13 mouse cellular contexts compared by ENCODE assay signal in the genomic region with DNA sequence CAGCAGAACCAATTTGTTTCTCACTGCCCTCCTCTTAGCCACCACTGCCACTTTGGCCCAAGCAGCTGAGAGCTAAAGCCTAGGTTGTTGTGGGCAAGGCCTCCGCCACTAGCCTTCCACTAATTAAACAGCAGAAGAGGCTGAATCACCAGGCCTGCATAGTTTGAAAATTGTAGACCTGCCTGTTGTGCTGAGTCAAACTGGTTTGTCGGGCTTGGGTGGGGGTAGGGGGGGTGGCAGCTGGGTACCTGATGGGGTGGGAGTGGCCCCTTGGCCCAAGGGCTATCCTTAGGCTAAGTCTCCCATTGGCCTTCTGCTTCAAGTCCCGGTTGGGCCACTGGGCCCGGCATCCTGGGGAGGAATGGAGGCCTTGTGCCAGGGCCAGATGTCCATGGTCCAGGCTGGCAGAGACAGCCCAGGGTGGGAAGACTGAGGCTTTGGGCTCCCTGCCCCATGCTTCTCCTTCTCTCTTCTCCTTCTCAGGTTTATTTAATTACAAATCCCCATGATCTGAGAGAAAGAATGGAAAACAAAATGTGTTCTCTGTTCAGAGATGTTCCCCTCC. TPM values are rescaled to one million over a fixed set of nuclear protein-coding genes. Genes with fewer than 3 reads are reported as not detected.
DNase-seq lines count a peak whose midpoint lies in the region; ATAC-seq lines count a peak whose summit lies in the region.
"Had no signal": no experiment of that assay in that cellular context is flagged by ENCODE, and none has a peak within 500 bp of the region (broad histone marks: within the 10 kb centered on the region; RNA-seq: fewer than 3 reads in every experiment).

No protein-coding gene starts in this region.

- H3K27ac ChIP-seq in heart, embryonic 13.5 days (replicated peaks), result no peak overlapping the region
- peak overlapping the region; percentile 92 for H3K27ac ChIP-seq in embryonic facial prominence, embryonic 10.5 days (replicated peaks)
- H3K27ac ChIP-seq in intestine, embryonic 16.5 days (ENCODE audit: low read length), result no peak overlapping the region
- H3K27ac ChIP-seq in midbrain, embryonic 14.5 days (replicated peaks; ENCODE audit: low read depth, low read length), result no peak overlapping the region
- H3K27ac ChIP-seq: macrophage had no signal

- H3K4me2 ChIP-seq in heart, embryonic 13.5 days, result peak overlapping the region; percentile 84
- peak overlapping the region; percentile 71; the same call in 1 of the 2 replicates for H3K4me2 ChIP-seq in intestine, embryonic 16.5 days (ENCODE audit: low read depth, low read length)
- H3K4me2 ChIP-seq in midbrain, embryonic 14.5 days (ENCODE audit: low read length), result peak overlapping the region; percentile 65

- 0 out of 2 replicates have a peak, but pooled peaks cover 4% of the 10 kb centered on the region for H3K36me3 ChIP-seq in heart, embryonic 13.5 days
- peaks cover 39% of the 10 kb centered on the region for H3K36me3 ChIP-seq in embryonic facial prominence, embryonic 10.5 days (replicated peaks)
- no peaks in the 10 kb centered on the region for H3K36me3 ChIP-seq in intestine, embryonic 16.5 days (ENCODE audit: control insufficient read depth, insufficient read depth, low read length)
- no peaks in the 10 kb centered on the region for H3K36me3 ChIP-seq in midbrain, embryonic 14.5 days (ENCODE audit: control insufficient read depth, insufficient read depth, low read length)

- DNase-seq in heart, postnatal 4 days, result no peak
- DNase-seq in embryonic facial prominence, embryonic 10.5 days (ENCODE audit: low spot score), result no peak
- no peak for DNase-seq in midbrain, embryonic 14.5 days
- DNase-seq in retina, postnatal 1 day, result no peak
- DNase-seq in testis, postnatal 10 days (ENCODE audit: low spot score), result no peak
- no peak for DNase-seq in right cerebral cortex, postnatal 10 days (ENCODE audit: low spot score in 2 of 2)
- DNase-seq: adrenal gland, postnatal 25 days; kidney, adult 18-20 months had no signal

- ATAC-seq in heart, embryonic 13.5 days (ENCODE audit: extremely low read depth, insufficient number of reproducible peaks, low FRiP score, low TSS enrichment), result no peak
- no peak for ATAC-seq in intestine, embryonic 16.5 days
- ATAC-seq in midbrain, embryonic 14.5 days (ENCODE audit: low FRiP score, low TSS enrichment), result no peak

- peak overlapping the region; percentile 96 for H3K9ac ChIP-seq in heart, embryonic 13.5 days
- peak overlapping the region; percentile 15; the same call in 1 of the 2 replicates for H3K9ac ChIP-seq in intestine, embryonic 16.5 days (ENCODE audit: low read depth, low read length)
- H3K9ac ChIP-seq in midbrain, embryonic 14.5 days (replicated peaks; ENCODE audit: low read length), result no peak overlapping the region

- H3K4me3 ChIP-seq in heart, embryonic 13.5 days, result peak overlapping the region; percentile 92
- peak overlapping the region; percentile 84 for H3K4me3 ChIP-seq in embryonic facial prominence, embryonic 10.5 days
- H3K4me3 ChIP-seq in intestine, embryonic 16.5 days (ENCODE audit: low read length), result no peak overlapping the region; the same call in 1 of the 2 replicates
- H3K4me3 ChIP-seq in midbrain, embryonic 14.5 days (replicated peaks; ENCODE audit: low read depth, low read length), result no peak overlapping the region

- H3K4me1 ChIP-seq in heart, embryonic 13.5 days, result peaks cover 74% of the 10 kb centered on the region
- H3K4me1 ChIP-seq in embryonic facial prominence, embryonic 10.5 days, result peaks cover 83% of the 10 kb centered on the region
- peaks cover 48% of the 10 kb centered on the region for H3K4me1 ChIP-seq in intestine, embryonic 16.5 days (ENCODE audit: control insufficient read depth, insufficient read depth, low read length)
- peaks cover 46% of the 10 kb centered on the region for H3K4me1 ChIP-seq in midbrain, embryonic 14.5 days (ENCODE audit: control insufficient read depth, insufficient read depth, low read length)

- H3K27me3 ChIP-seq in heart, embryonic 13.5 days (replicated peaks), result 0 out of 2 replicates have a peak, but pooled peaks cover 2% of the 10 kb centered on the region
- peaks cover 9% of the 10 kb centered on the region for H3K27me3 ChIP-seq in embryonic facial prominence, embryonic 10.5 days (replicated peaks; ENCODE audit: low read depth, poor library complexity, severe bottlenecking)
- no peaks in the 10 kb centered on the region for H3K27me3 ChIP-seq in intestine, embryonic 16.5 days (replicated peaks; ENCODE audit: control insufficient read depth, insufficient read depth, low read length)
- H3K27me3 ChIP-seq in midbrain, embryonic 14.5 days (ENCODE audit: control insufficient read depth, insufficient read depth, low read length), result no peaks in the 10 kb centered on the region
- H3K27me3 ChIP-seq: CH12.LX had no signal

- WGBS in heart, embryonic 13.5 days, result 75% methylated on average over 4 of the region's 4 CpGs
- WGBS in embryonic facial prominence, embryonic 10.5 days, result 72% methylated on average over 4 of the region's 4 CpGs
- WGBS in intestine, embryonic 16.5 days, result 66% methylated on average over 4 of the region's 4 CpGs
- 70% methylated on average over 4 of the region's 4 CpGs for WGBS in midbrain, embryonic 14.5 days

- no peaks in the 10 kb centered on the region for H3K9me3 ChIP-seq in heart, embryonic 13.5 days
- no peaks in the 10 kb centered on the region for H3K9me3 ChIP-seq in embryonic facial prominence, embryonic 10.5 days
- no peaks in the 10 kb centered on the region for H3K9me3 ChIP-seq in intestine, embryonic 16.5 days (ENCODE audit: control insufficient read depth, low read length)
- H3K9me3 ChIP-seq in midbrain, embryonic 14.5 days (ENCODE audit: control insufficient read depth, low read length), result no peaks in the 10 kb centered on the region

RNA-seq across cellular contexts. Expression of a gene that starts 3.5 kb away (rescaled TPM):
- 15.5 and 16.9 TPM in 2 replicates for polyA plus RNA-seq in heart, embryonic 13.5 days (2015; fragmentation: Nextera tagmentation; extraction: Ambion mirVana)
- 10 to 100 TPM; 14.3 to 14.8 TPM for total RNA-seq in heart, postnatal 4 days (2021)
- polyA plus RNA-seq in embryonic facial prominence, embryonic 10.5 days (2016; fragmentation: Nextera tagmentation; extraction: Ambion mirVana), result 32.0 and 38.6 TPM in 2 replicates
- 9.1 and 9.3 TPM in 2 replicates for polyA plus RNA-seq in intestine, embryonic 16.5 days (2015; fragmentation: Nextera tagmentation; extraction: Ambion mirVana)
- 12.3 and 14.0 TPM in 2 replicates for polyA plus RNA-seq in midbrain, embryonic 14.5 days (2014; fragmentation: Nextera tagmentation; extraction: Ambion mirVana)
- total RNA-seq: CH12.LX had no signal

RNA-seq across cellular contexts. Expression of a gene that starts 54.3 kb away (rescaled TPM):
- not detected in 2 replicates for polyA plus RNA-seq in heart, embryonic 13.5 days (2015; fragmentation: Nextera tagmentation; extraction: Ambion mirVana)
- not detected for total RNA-seq in heart, postnatal 4 days (2021)
- polyA plus RNA-seq in embryonic facial prominence, embryonic 10.5 days (2016; fragmentation: Nextera tagmentation; extraction: Ambion mirVana), result not detected in 2 replicates
- 0.20 TPM in 1 of 2 replicates, not detected in the other for polyA plus RNA-seq in intestine, embryonic 16.5 days (2015; fragmentation: Nextera tagmentation; extraction: Ambion mirVana)
- polyA plus RNA-seq in midbrain, embryonic 14.5 days (2014; fragmentation: Nextera tagmentation; extraction: Ambion mirVana), result not detected in 2 replicates
- total RNA-seq: adrenal gland, postnatal 25 days; CH12.LX had no signal
- polyA plus RNA-seq: macrophage; urinary bladder, adult 2 months had no signal

Comparison
In these comparisons a context has a peak if more than half of its experiments do, and no peak if none do; other contexts are left out.
1. H3K4me3 ChIP-seq: peak in heart, embryonic 13.5 days (single experiment) and embryonic facial prominence, embryonic 10.5 days (single experiment); none in intestine, embryonic 16.5 days (single experiment) and midbrain, embryonic 14.5 days (single experiment).
2. Peak in every context shown above with its lines, with median percentiles within 50 percentile points of each other: H3K4me2 ChIP-seq.